14 mouse cellular contexts compared by ENCODE assay signal in the genomic region with DNA sequence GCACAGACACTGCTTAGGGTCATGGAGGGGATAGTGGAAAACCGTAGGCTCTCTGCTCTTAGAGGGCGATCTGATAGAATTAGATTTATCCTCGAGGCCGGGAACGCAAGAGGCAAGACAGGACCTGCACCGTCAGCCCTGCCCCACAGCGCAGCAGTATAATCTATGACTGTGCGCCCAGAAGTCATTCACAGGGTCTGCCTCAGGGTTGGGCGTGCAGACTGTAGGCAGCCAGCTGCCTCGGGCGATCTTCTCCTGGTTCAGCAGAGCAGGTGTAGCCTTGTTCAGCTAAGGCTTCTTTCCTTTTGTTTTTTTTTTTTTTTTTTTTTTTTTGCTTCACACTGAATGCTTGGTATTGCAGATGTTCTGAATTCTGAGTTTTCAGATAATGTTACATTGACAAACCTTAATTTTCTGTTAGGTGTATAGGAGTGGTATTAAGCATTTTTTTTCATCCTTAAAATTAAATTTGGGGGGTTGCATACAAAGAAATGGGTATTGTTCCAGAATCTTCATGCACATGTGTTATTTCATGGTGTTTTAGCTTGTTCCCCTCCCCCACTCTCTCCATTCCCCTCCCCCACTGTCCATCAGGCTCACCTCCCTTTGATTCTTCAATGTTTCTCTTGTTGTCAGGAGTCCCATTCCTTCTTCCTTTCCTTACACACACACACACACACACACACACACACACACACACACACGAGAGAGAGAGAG. TPM values are rescaled to one million over a fixed set of nuclear protein-coding genes. Genes with fewer than 3 reads are reported as not detected.
A peak's percentile ranks its signal among the peaks of the same experiment; 100 is the strongest.
DNase-seq lines count a peak whose midpoint lies in the region; ATAC-seq and TF ChIP-seq lines count a peak whose summit lies in the region.
"Had no signal": no experiment of that assay in that cellular context is flagged by ENCODE, and none has a peak within 500 bp of the region (broad histone marks: within the 10 kb centered on the region; RNA-seq: fewer than 3 reads in every experiment).

No protein-coding gene starts in this region.

- WGBS in heart, embryonic 13.5 days, result 48% methylated on average over 11 of the region's 12 CpGs
- WGBS in midbrain, embryonic 14.5 days, result 51% methylated on average over 11 of the region's 12 CpGs
- WGBS in midbrain, postnatal 0 days, result 51% methylated on average over 11 of the region's 12 CpGs
- 52% methylated on average over 11 of the region's 12 CpGs for WGBS in embryonic facial prominence, embryonic 10.5 days

- no peaks in the 10 kb centered on the region for H3K9me3 ChIP-seq in heart, embryonic 13.5 days
- H3K9me3 ChIP-seq in midbrain, embryonic 14.5 days (ENCODE audit: control insufficient read depth, low read length), result no peaks in the 10 kb centered on the region
- H3K9me3 ChIP-seq in midbrain, postnatal 0 days (ENCODE audit: low read length), result no peaks in the 10 kb centered on the region
- no peaks in the 10 kb centered on the region for H3K9me3 ChIP-seq in embryonic facial prominence, embryonic 10.5 days
- H3K9me3 ChIP-seq: forebrain, embryonic 13.5 days; lung, embryonic 15.5 days had no signal

- H3K4me1 ChIP-seq in heart, embryonic 13.5 days, result peaks cover 12% of the 10 kb centered on the region
- peaks cover 7% of the 10 kb centered on the region; the same call in 1 of the 2 replicates for H3K4me1 ChIP-seq in midbrain, embryonic 14.5 days (ENCODE audit: control insufficient read depth, insufficient read depth, low read length)
- H3K4me1 ChIP-seq in midbrain, postnatal 0 days (ENCODE audit: insufficient read depth, low read length), result no peaks in the 10 kb centered on the region
- peaks cover 20% of the 10 kb centered on the region for H3K4me1 ChIP-seq in embryonic facial prominence, embryonic 10.5 days
- H3K4me1 ChIP-seq: forebrain, embryonic 13.5 days had no signal

- peak overlapping the region; percentile 5; the same call in 1 of the 2 replicates for H3K9ac ChIP-seq in heart, embryonic 13.5 days
- H3K9ac ChIP-seq in midbrain, embryonic 14.5 days (replicated peaks; ENCODE audit: low read length), result no peak overlapping the region
- no peak overlapping the region for H3K9ac ChIP-seq in midbrain, postnatal 0 days (replicated peaks; ENCODE audit: low read length, poor library complexity, severe bottlenecking)
- H3K9ac ChIP-seq: forebrain, embryonic 13.5 days; lung, embryonic 15.5 days had no signal

- no peaks in the 10 kb centered on the region for H3K36me3 ChIP-seq in heart, embryonic 13.5 days
- H3K36me3 ChIP-seq in midbrain, embryonic 14.5 days (ENCODE audit: control insufficient read depth, insufficient read depth, low read length), result no peaks in the 10 kb centered on the region
- H3K36me3 ChIP-seq in midbrain, postnatal 0 days (ENCODE audit: insufficient read depth, low read length), result no peaks in the 10 kb centered on the region
- no peaks in the 10 kb centered on the region for H3K36me3 ChIP-seq in embryonic facial prominence, embryonic 10.5 days (replicated peaks)
- H3K36me3 ChIP-seq: lung, embryonic 15.5 days had no signal

- H3K4me2 ChIP-seq in heart, embryonic 13.5 days, result peak overlapping the region; percentile 32
- no peak overlapping the region for H3K4me2 ChIP-seq in midbrain, embryonic 14.5 days (ENCODE audit: low read length)
- H3K4me2 ChIP-seq in midbrain, postnatal 0 days (ENCODE audit: low read depth, low read length, poor library complexity, severe bottlenecking), result no peak overlapping the region
- H3K4me2 ChIP-seq: forebrain, embryonic 13.5 days; lung, embryonic 15.5 days had no signal

- H3K27ac ChIP-seq in heart, embryonic 13.5 days (replicated peaks), result no peak overlapping the region
- no peak overlapping the region for H3K27ac ChIP-seq in midbrain, embryonic 14.5 days (replicated peaks; ENCODE audit: low read depth, low read length)
- H3K27ac ChIP-seq in midbrain, postnatal 0 days (ENCODE audit: low read depth, low read length), result no peak overlapping the region
- no peak overlapping the region for H3K27ac ChIP-seq in embryonic facial prominence, embryonic 10.5 days (replicated peaks)
- H3K27ac ChIP-seq: forebrain, embryonic 13.5 days; lung, embryonic 15.5 days had no signal

- no peaks in the 10 kb centered on the region for H3K27me3 ChIP-seq in heart, embryonic 13.5 days (replicated peaks)
- H3K27me3 ChIP-seq in midbrain, embryonic 14.5 days (ENCODE audit: control insufficient read depth, insufficient read depth, low read length), result no peaks in the 10 kb centered on the region
- H3K27me3 ChIP-seq in midbrain, postnatal 0 days (ENCODE audit: insufficient read depth, low read length), result no peaks in the 10 kb centered on the region
- H3K27me3 ChIP-seq in embryonic facial prominence, embryonic 10.5 days (replicated peaks; ENCODE audit: low read depth, poor library complexity, severe bottlenecking), result peaks cover 7% of the 10 kb centered on the region; the same call in 1 of the 2 replicates
- H3K27me3 ChIP-seq: lung, embryonic 15.5 days had no signal

- H3K4me3 ChIP-seq in heart, embryonic 13.5 days, result no peak overlapping the region
- H3K4me3 ChIP-seq in midbrain, embryonic 14.5 days (replicated peaks; ENCODE audit: low read depth, low read length), result no peak overlapping the region
- H3K4me3 ChIP-seq in midbrain, postnatal 0 days (ENCODE audit: low read depth, low read length), result no peak overlapping the region
- no peak overlapping the region for H3K4me3 ChIP-seq in embryonic facial prominence, embryonic 10.5 days
- H3K4me3 ChIP-seq: forebrain, embryonic 13.5 days; lung, embryonic 15.5 days; myocyte had no signal

- DNase-seq in heart, adult 18-20 months, result no peak
- DNase-seq in midbrain, embryonic 14.5 days, result peak; percentile 60
- DNase-seq in midbrain, postnatal 0 days (ENCODE audit: low spot score), result no peak
- DNase-seq in embryonic facial prominence, embryonic 10.5 days (ENCODE audit: low spot score), result peak; percentile 45
- peak; percentile 72 for DNase-seq in thymus, postnatal 14 days
- no peak for DNase-seq in T-cell, adult 2 months (ENCODE audit: low spot score)
- DNase-seq: kidney, postnatal 36 days; right cerebral cortex, postnatal 14 days had no signal

- ATAC-seq in heart, embryonic 13.5 days (ENCODE audit: extremely low read depth, insufficient number of reproducible peaks, low FRiP score, low TSS enrichment), result no peak
- ATAC-seq in midbrain, embryonic 14.5 days (ENCODE audit: low FRiP score, low TSS enrichment), result no peak
- ATAC-seq in midbrain, postnatal 0 days (ENCODE audit: low FRiP score), result no peak
- ATAC-seq in megakaryocyte progenitor cell, adult 5-6 weeks (replicated peaks; ENCODE audit: poor library complexity), result no peak
- ATAC-seq: activated CD4-positive, CD25-positive, alpha-beta regulatory T cell, adult 4 months; forebrain, embryonic 13.5 days had no signal

- TF ChIP-seq CTCF in midbrain, postnatal 0 days (IDR thresholded peaks at IDR 0.05), result no peak

RNA-seq across cellular contexts. Expression of gene Etnk1, which starts 4.7 kb away (rescaled TPM):
- 11.0 and 12.0 TPM in 2 replicates for polyA plus RNA-seq in heart, embryonic 13.5 days (2015; fragmentation: Nextera tagmentation; extraction: Ambion mirVana)
- 10 to 100 TPM; 29.8 to 30.8 TPM for total RNA-seq in heart, adult 18-20 months (2021)
- polyA plus RNA-seq in midbrain, embryonic 14.5 days (2014; fragmentation: Nextera tagmentation; extraction: Ambion mirVana), result 47.3 and 62.0 TPM in 2 replicates
- total RNA-seq in midbrain, postnatal 0 days (2014; rRNA removed), result 130 and 162 TPM in 2 replicates
- polyA plus RNA-seq in midbrain, postnatal 0 days (2015; fragmentation: Nextera tagmentation; extraction: Ambion mirVana), result 34.9 and 40.3 TPM in 2 replicates
- 22.0 and 22.8 TPM in 2 replicates for polyA plus RNA-seq in embryonic facial prominence, embryonic 10.5 days (2016; fragmentation: Nextera tagmentation; extraction: Ambion mirVana)
- total RNA-seq in megakaryocyte progenitor cell, adult 5-6 weeks (2015), result 46.9 and 55.3 TPM in 2 replicates
- 50.9 and 65.1 TPM in 2 replicates for total RNA-seq in megakaryocyte progenitor cell, adult 5-6 weeks (2017)

Comparison
In these comparisons a context has a peak if more than half of its experiments do, and no peak if none do; other contexts are left out.
1. DNase-seq: peak in midbrain, embryonic 14.5 days (single experiment), embryonic facial prominence, embryonic 10.5 days (single experiment) and thymus, postnatal 14 days (single experiment); none in heart, adult 18-20 months (0 of 2), midbrain, postnatal 0 days (single experiment) and T-cell, adult 2 months (single experiment).